Mouse (Mus musculus) v-Abl transformed pro-B cells (cell line): ENCODE measurements at regions not wholly inside any gene's neighbourhood (a gene's known extent, or its start where the extent isn't known, plus 50 kb on each side); places are given as distances from the start of the nearest gene placed in this dataset.

Experiments used
- in situ Hi-C, 2 experiments: fragments of 400-800 bp; cut with MboI; formaldehyde crosslinking; loops; one replicate each; pipeline ENCODE4 v1.15.1; 2025; ENCODE audit not compliant: unreplicated experiment in 2 of 2

GRCm38 (mm10) chr3:70319139-70319538, 311.7 kb downstream of the Otol1 start:
- in situ Hi-C loops: no loop called here

- in situ Hi-C loops: no loop called here
These were observed 313.8 kb downstream of the Otol1 start for GRCm38 (mm10) chr3:70321161-70321657.

- in situ Hi-C loops: no loop called here
These were observed 317.3 kb downstream of the Otol1 start for GRCm38 (mm10) chr3:70324692-70325091.
